Mouse (Mus musculus) skeletal muscle tissue, postnatal 0 days (tissue): ENCODE results near the gene Gm4450. TPM values are rescaled to one million over a fixed set of nuclear protein-coding genes. Genes with fewer than 3 reads are reported as not detected.

ENCODE experiments used
- polyA plus RNA-seq: library from polyadenylated mRNA; unstranded; fragments of >200 nt; fragmentation: Nextera tagmentation; extraction: Ambion mirVana; gene quantifications from 2 replicates; pipeline ENCODE4 v1.2.1, GENCODE M21; 2015

Gm4450 gene
- polyA plus RNA-seq = not detected in 2 replicates

DNA sequence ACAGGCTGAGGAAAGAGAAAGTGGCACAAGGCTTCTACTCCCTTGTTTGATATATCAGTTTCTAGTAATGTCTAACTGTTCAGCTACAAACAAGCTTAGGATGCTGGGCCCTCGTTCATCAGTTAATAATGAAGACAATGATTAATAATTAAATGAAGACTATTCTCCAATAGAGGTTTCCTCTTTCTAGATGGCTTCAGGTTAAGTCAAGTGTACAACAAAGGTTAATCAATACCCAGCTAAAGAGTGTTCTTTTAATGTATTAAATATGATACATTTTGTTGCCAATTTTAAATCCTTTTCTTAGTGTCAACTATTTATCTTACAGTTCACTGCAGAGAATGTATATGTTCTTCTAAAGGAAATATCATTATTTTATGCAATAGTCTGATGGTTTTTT is at the start of gene Gm4450:
Gm4450 (minus strand) TSS at position 101 of the 400 bp plus-strand sequence.

Other genes starting within 250 kb of the Gm4450 start
- not detected in 2 replicates for gene Reg4, start 235.0 kb downstream of the Gm4450 start, polyA plus RNA-seq
- 4.0 and 5.6 TPM in 2 replicates for gene Hmgcs2, start 176.7 kb downstream of the Gm4450 start, polyA plus RNA-seq
- gene Phgdh, start 117.1 kb downstream of the Gm4450 start, polyA plus RNA-seq = 30.4 and 58.9 TPM in 2 replicates
- 3.2 TPM in 2 replicates for gene Zfp697, start 74.7 kb downstream of the Gm4450 start, polyA plus RNA-seq
- not detected in 2 replicates for gene Hsd3b4, start 53.4 kb upstream of the Gm4450 start, polyA plus RNA-seq
- not detected in 2 replicates for gene Gm10681, start 131.7 kb upstream of the Gm4450 start, polyA plus RNA-seq
- not detected in 2 replicates for gene Hsd3b5, start 173.1 kb upstream of the Gm4450 start, polyA plus RNA-seq